Mouse (Mus musculus): ENCODE results near the gene Adssl1. TPM values are rescaled to one million over a fixed set of nuclear protein-coding genes. Genes with fewer than 3 reads are reported as not detected.

Adssl1 gene
- polyA plus RNA-seq, 1 experiment from 2014 or later, result 5.5 TPM

- Histone ChIP-seq H3K4me3 (replicated peaks; ENCODE audit: low read length) (peak overlapping the region; percentile 47), H3K9me3 (ENCODE audit: control insufficient read depth, low read length) (no peaks in the 10 kb centered on the region), H3K4me1 (replicated peaks; ENCODE audit: control insufficient read depth, insufficient read depth, low read length) (peaks cover 26% of the 10 kb centered on the region), H3K27me3 (ENCODE audit: control insufficient read depth, insufficient read depth, low read length) (peaks cover 26% of the 10 kb centered on the region), H3K36me3 (replicated peaks; ENCODE audit: control insufficient read depth, insufficient read depth) (no peaks in the 10 kb centered on the region), H3K9ac (peak overlapping the region; percentile 53; the same call in 1 of the 2 replicates), H3K27ac (no peak overlapping the region), H3K4me2 (replicated peaks) (peak overlapping the region; percentile 93)
- no peak for DNase-seq (ENCODE audit: low spot score)
- no peak for ATAC-seq (ENCODE audit: low FRiP score)
- 16% methylated on average over 19 of the region's 19 CpGs for WGBS
Measured at GRCm38 (mm10) chr12:112677943-112678554, 58.2 kb downstream of the Adssl1 start.

- no peak for ATAC-seq (ENCODE audit: low FRiP score)
- Histone ChIP-seq H3K27me3 (ENCODE audit: control insufficient read depth, insufficient read depth, low read length) (peaks cover 26% of the 10 kb centered on the region), H3K4me2 (replicated peaks) (peak within 1 kb of the TSS; percentile 93), H3K27ac (no peak within 1 kb of the TSS), H3K4me3 (replicated peaks; ENCODE audit: low read length) (peak within 1 kb of the TSS; percentile 47), H3K4me1 (replicated peaks; ENCODE audit: control insufficient read depth, insufficient read depth, low read length) (peaks cover 25% of the 10 kb centered on the region), H3K9me3 (ENCODE audit: control insufficient read depth, low read length) (no peaks in the 10 kb centered on the region), H3K9ac (peak within 1 kb of the TSS; percentile 53), H3K36me3 (replicated peaks; ENCODE audit: control insufficient read depth, insufficient read depth) (no peaks in the 10 kb centered on the region)
- 1% methylated on average over 49 of the region's 60 CpGs for WGBS
- no peak for DNase-seq (ENCODE audit: low spot score)
Measured at GRCm38 (mm10) chr12:112678555-112679026, 58.7 kb downstream of the Adssl1 start, which contains the start of gene Zbtb42. TSS of gene Zbtb42 (plus strand) at chr12:112678828.

- H3K9me3 ChIP-seq (ENCODE audit: control insufficient read depth, low read length), result no peaks in the 10 kb centered on the region
- peak; percentile 44 for ATAC-seq (ENCODE audit: low FRiP score)
- peak overlapping the region; percentile 47 for H3K4me3 ChIP-seq (replicated peaks; ENCODE audit: low read length)
- H3K27ac ChIP-seq, result no peak overlapping the region
- H3K27me3 ChIP-seq (ENCODE audit: control insufficient read depth, insufficient read depth, low read length), result peaks cover 26% of the 10 kb centered on the region
- no peak for DNase-seq (ENCODE audit: low spot score)
- H3K4me1 ChIP-seq (replicated peaks; ENCODE audit: control insufficient read depth, insufficient read depth, low read length), result peaks cover 25% of the 10 kb centered on the region
- peak overlapping the region; percentile 93 for H3K4me2 ChIP-seq (replicated peaks)
- H3K9ac ChIP-seq, result peak overlapping the region; percentile 53
- no peaks in the 10 kb centered on the region for H3K36me3 ChIP-seq (replicated peaks; ENCODE audit: control insufficient read depth, insufficient read depth)
- 4% methylated on average over 79 of the region's 87 CpGs for WGBS
Measured at GRCm38 (mm10) chr12:112679027-112679996, 59.5 kb downstream of the Adssl1 start.

- H3K27ac ChIP-seq, result no peak overlapping the region
- no peak overlapping the region for H3K4me3 ChIP-seq (replicated peaks; ENCODE audit: low read length)
- 45% methylated on average over 7 of the region's 7 CpGs for WGBS
- ATAC-seq (ENCODE audit: low FRiP score), result no peak
- no peak overlapping the region for H3K4me2 ChIP-seq (replicated peaks)
- no peaks in the 10 kb centered on the region for H3K9me3 ChIP-seq (ENCODE audit: control insufficient read depth, low read length)
- H3K4me1 ChIP-seq (replicated peaks; ENCODE audit: control insufficient read depth, insufficient read depth, low read length), result peaks cover 12% of the 10 kb centered on the region; the same call in 1 of the 2 replicates
- peaks cover 20% of the 10 kb centered on the region for H3K27me3 ChIP-seq (ENCODE audit: control insufficient read depth, insufficient read depth, low read length)
- no peaks in the 10 kb centered on the region for H3K36me3 ChIP-seq (replicated peaks; ENCODE audit: control insufficient read depth, insufficient read depth)
- H3K9ac ChIP-seq, result no peak overlapping the region
- no peak for DNase-seq (ENCODE audit: low spot score)
Measured at GRCm38 (mm10) chr12:112683351-112683750, 63.5 kb downstream of the Adssl1 start.

GRCm38 (mm10) chr12:112688458-112688857 is 68.6 kb downstream of the Adssl1 start:
- Histone ChIP-seq H3K36me3 (replicated peaks; ENCODE audit: control insufficient read depth, insufficient read depth) (no peaks in the 10 kb centered on the region), H3K27ac (no peak overlapping the region), H3K4me2 (replicated peaks) (no peak overlapping the region), H3K9ac (no peak overlapping the region), H3K27me3 (ENCODE audit: control insufficient read depth, insufficient read depth, low read length) (no peaks in the 10 kb centered on the region), H3K4me1 (replicated peaks; ENCODE audit: control insufficient read depth, insufficient read depth, low read length) (peaks cover 6% of the 10 kb centered on the region), H3K4me3 (replicated peaks; ENCODE audit: low read length) (no peak overlapping the region), H3K9me3 (ENCODE audit: control insufficient read depth, low read length) (no peaks in the 10 kb centered on the region)
- WGBS, result 81% methylated on average over 15 of the region's 15 CpGs
- ATAC-seq (ENCODE audit: low FRiP score), result no peak
- no peak for DNase-seq (ENCODE audit: low spot score)

Small RNA genes within 50 kb of the gene (microRNA-seq; reads per million reads assigned to microRNA genes)
- 0.48 reads per million for gene Mir6939

Other genes starting within 250 kb of the Adssl1 start
- gene A530016L24Rik, start 130.6 kb upstream of the Adssl1 start, polyA plus RNA-seq (2014; fragmentation: Nextera tagmentation; extraction: Ambion mirVana), result 0.18 and 0.19 TPM in 2 replicates
- gene Tmem179, start 103.3 kb upstream of the Adssl1 start, polyA plus RNA-seq (2014; fragmentation: Nextera tagmentation; extraction: Ambion mirVana), result 64.6 and 72.2 TPM in 2 replicates
- 1.0 and 1.5 TPM in 2 replicates for gene Inf2, start 31.3 kb upstream of the Adssl1 start, polyA plus RNA-seq (2014; fragmentation: Nextera tagmentation; extraction: Ambion mirVana)
- gene Siva1, start 24.6 kb downstream of the Adssl1 start, polyA plus RNA-seq (2014; fragmentation: Nextera tagmentation; extraction: Ambion mirVana), result 54.2 and 58.4 TPM in 2 replicates
- gene Akt1, start 54.8 kb downstream of the Adssl1 start, polyA plus RNA-seq (2014; fragmentation: Nextera tagmentation; extraction: Ambion mirVana), result 69.2 and 70.3 TPM in 2 replicates
- gene Zbtb42, start 58.8 kb downstream of the Adssl1 start, polyA plus RNA-seq (2014; fragmentation: Nextera tagmentation; extraction: Ambion mirVana), result 2.2 and 4.7 TPM in 2 replicates
- gene Cep170b, start 100.4 kb downstream of the Adssl1 start, polyA plus RNA-seq (2014; fragmentation: Nextera tagmentation; extraction: Ambion mirVana), result 39.5 and 41.9 TPM in 2 replicates
- 7.1 and 7.9 TPM in 2 replicates for gene Pld4, start 140.6 kb downstream of the Adssl1 start, polyA plus RNA-seq (2014; fragmentation: Nextera tagmentation; extraction: Ambion mirVana)
- 1.9 and 2.5 TPM in 2 replicates for gene Ahnak2, start 182.6 kb downstream of the Adssl1 start, polyA plus RNA-seq (2014; fragmentation: Nextera tagmentation; extraction: Ambion mirVana)
- 20.2 and 21.0 TPM in 2 replicates for gene Clba1, start 188.9 kb downstream of the Adssl1 start, polyA plus RNA-seq (2014; fragmentation: Nextera tagmentation; extraction: Ambion mirVana)
- gene Cdca4, start 209.4 kb downstream of the Adssl1 start, polyA plus RNA-seq (2014; fragmentation: Nextera tagmentation; extraction: Ambion mirVana), result 39.1 and 43.4 TPM in 2 replicates
- not detected in 2 replicates for gene Gpr132, start 248.2 kb downstream of the Adssl1 start, polyA plus RNA-seq (2014; fragmentation: Nextera tagmentation; extraction: Ambion mirVana)

Measured in hindbrain, embryonic 14.5 days (tissue).